Mouse (Mus musculus) CH12F3 (cell line): ENCODE measurements around the gene Hectd2.

Source experiments
- in situ Hi-C: fragments of 300-500 bp; cut with MboI; formaldehyde crosslinking; loops from 2 replicates; pipeline ENCODE4 v1.14.3; 2020; ENCODE audit warnings: low sequenced_read_pairs

The Hectd2 gene

GRCm38 (mm10) chr19:36560160-36560559 lies 5.7 kb downstream of the Hectd2 start:
- in situ Hi-C loops, result no loop called here

GRCm38 (mm10) chr19:36561171-36561570 lies 6.7 kb downstream of the Hectd2 start:
- in situ Hi-C loops, result no loop called here

DNA sequence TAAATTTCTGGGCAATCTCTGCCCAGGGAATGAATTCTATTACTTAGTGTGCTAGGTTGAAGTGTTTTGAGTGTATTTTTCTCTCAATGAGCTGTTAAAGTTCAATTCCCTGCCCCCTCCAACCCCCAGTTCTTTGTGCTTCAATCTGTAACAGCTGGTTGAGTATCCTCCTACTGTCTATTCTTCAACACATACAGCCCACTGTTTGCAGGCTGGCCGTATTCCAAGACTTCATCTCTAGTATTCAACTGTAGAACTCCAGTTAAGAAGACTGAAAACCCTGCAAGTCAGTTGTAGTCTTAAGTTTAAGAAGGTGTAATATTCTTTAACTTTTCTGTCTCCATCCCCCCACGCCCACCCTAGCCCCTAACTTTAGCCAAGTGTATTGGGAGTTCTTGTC lies 10.0 kb downstream of the Hectd2 start:
- in situ Hi-C loops, result no loop called here

GRCm38 (mm10) chr19:36573986-36574385 lies 19.5 kb downstream of the Hectd2 start:
- in situ Hi-C loops, result no loop called here

DNA sequence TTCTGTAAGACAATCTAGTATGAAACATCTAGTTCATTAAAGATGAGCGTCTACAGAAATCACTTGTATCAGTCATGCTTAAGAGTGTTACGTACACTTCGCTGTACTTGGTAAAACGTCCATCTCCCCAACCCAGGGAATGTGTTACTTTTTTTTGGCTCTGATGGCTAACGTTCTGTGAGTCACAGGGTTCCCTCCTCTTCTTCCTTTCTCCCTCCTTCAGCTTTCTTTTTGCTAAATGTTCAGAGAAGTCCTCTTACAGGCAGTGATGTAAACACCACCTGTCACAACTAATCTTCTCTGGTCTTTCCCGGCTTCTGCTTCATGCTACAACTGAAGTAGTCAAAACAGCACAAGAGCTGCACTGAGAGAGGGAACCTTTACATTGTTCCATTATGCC lies 20.7 kb downstream of the Hectd2 start:
- in situ Hi-C loops, result no loop called here

- in situ Hi-C loops, result no loop called here
Observed at GRCm38 (mm10) chr19:36580874-36581273, 26.4 kb downstream of the Hectd2 start.

- in situ Hi-C loops, result no loop called here
Observed at GRCm38 (mm10) chr19:36582116-36582515, 27.7 kb downstream of the Hectd2 start.

- in situ Hi-C loops, result no loop called here
Observed at GRCm38 (mm10) chr19:36585505-36585904, 31.1 kb downstream of the Hectd2 start.

DNA sequence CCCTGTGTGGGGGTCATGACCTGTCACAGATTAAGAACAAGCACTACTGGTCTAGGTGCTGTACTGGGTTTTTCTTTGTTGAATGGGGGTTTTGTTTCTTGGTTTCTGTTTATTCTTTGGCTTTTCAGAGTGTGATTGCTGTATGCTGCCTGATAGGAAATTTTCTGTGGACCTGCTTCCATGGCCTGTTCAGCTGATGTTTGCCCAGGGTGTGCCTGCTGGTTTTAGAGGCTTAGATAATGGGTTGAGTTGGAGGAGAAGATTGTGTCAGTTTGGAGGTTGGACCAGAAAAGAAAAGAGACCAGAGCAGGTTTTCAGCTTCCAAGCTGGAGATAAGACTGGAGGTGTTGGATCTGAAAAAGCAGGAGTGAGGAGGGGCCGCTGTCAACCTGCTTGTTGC lies 40.0 kb downstream of the Hectd2 start:
- in situ Hi-C loops, result no loop called here

GRCm38 (mm10) chr19:36601869-36602268 lies 47.4 kb downstream of the Hectd2 start:
- in situ Hi-C loops, result no loop called here

GRCm38 (mm10) chr19:36602535-36603312 lies 48.3 kb downstream of the Hectd2 start:
- in situ Hi-C loops, result no loop called here

DNA sequence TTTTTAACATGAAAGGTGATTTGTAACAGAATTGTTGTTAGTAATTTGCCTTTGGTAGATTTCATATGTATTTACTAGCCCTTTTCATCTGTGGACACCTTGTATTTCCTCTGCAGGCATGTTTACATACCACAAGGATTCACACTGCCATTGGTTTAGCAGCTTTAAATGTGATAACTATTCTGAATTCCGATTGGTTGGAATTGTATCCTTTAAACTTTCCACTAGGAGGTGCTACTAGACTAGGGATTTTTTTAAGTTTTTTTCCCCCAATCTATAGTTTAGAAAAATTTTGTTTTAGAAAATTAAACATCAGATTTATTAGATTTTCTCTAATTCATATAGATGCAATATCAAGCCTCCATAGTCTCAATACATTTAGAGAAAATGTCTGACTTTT lies 51.8 kb downstream of the Hectd2 start:
- in situ Hi-C loops, result no loop called here

GRCm38 (mm10) chr19:36609229-36609628 lies 54.8 kb downstream of the Hectd2 start:
- in situ Hi-C loops, result no loop called here

DNA sequence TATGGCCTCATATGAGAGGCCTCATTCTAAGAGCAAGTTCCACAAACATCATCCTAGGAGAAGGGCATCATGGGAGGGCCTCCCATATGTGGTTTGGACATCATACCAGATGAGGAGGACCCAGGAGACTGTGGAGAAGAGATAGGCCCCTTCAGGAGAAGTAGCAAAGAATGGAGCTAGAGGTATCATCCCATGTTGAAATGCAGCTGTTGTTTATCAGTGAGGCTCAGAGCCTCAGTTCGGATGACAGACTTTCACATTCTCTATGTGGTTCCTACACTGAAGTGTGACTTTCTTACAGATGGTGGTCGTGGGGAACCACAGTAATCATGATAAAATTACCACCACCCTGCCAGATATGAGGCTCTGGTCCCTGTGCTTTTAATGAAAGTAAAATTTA lies 55.9 kb downstream of the Hectd2 start:
- in situ Hi-C loops, result no loop called here

DNA sequence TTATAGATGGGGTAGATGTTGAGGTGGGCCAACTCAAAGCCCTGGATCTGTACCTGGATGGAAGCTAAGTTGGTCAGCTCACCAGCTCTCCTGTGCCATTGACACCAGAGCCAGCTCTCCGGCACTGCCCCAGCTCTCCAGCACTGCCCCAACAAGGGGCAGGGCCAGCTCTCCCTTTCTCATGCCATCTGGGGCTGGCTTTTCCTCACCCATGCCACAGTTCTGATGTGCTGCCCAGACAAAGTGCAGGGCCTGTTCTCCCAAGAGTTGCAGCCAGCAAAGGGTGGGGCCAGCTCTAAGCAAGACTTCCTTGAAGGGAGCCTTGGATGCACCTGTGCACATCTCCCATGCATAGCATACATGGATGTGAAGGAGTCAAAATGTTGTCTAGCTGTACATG lies 71.5 kb downstream of the Hectd2 start:
- in situ Hi-C loops, result no loop called here

GRCm38 (mm10) chr19:36626881-36627280 lies 72.4 kb downstream of the Hectd2 start:
- in situ Hi-C loops, result no loop called here

DNA sequence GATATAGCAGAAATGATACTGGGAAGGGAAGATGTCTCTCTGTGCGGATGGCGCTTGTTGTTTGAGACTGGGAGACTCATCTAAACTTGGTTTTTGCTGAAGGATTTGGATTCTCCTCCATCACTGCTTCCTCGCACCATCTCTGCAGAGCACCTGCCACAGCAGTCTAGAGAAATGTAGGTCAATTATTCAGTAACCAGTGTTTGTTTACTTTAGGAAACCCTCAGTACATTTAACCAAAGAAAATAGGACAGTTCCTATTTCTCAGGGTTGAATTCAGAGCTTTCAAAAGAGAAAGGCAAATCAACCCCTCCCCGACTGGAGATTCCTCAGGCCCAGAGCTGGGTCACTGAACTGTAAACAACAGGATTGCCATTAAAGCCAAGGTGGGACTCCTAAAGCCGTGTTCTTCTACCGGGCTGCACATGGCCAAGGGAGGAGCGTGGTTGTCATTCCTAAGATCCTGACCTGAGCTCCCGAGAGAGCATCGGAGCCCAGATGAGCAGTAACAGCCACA lies 75.0 kb downstream of the Hectd2 start:
- in situ Hi-C loops, result no loop called here

GRCm38 (mm10) chr19:36630361-36630760 lies 75.9 kb downstream of the Hectd2 start:
- in situ Hi-C loops, result no loop called here

DNA sequence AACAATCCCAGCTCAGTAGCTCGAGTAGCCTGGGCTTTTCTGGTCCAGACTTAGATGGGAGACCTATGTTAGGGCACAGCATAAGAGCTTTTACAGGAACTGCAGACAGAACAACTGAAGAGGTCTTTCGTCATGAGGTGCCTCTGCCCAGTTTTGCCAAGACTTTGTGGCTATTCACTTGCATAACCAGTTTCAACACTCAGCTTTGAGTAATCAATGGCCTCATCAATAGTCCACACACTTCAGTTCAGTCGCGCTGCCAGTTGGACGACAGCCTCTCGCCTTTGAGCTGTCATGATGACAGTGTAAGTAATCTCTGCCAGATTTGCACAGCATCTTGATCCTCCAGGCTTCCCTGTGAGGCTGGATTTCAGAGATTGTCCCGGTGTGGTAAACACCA lies 80.3 kb downstream of the Hectd2 start:
- in situ Hi-C loops, result no loop called here

DNA sequence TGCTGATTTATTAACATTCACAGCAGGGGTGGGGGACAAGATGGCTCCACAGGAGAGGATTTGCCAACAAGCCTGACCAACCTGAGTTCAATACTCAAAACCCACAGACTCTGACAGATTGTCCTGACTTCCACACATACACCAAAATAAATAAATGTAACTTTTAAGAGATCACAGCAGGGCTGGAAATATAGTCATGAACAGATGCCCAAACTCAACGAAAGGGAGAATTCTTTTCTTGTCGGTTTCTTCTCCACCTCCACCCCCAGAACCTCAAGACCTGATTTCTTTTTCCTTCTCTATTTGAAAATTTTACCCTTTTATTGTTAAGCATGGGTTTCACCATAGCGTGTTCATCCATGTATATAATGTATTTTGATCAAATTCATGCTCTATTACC lies 82.8 kb downstream of the Hectd2 start:
- in situ Hi-C loops, result no loop called here

DNA sequence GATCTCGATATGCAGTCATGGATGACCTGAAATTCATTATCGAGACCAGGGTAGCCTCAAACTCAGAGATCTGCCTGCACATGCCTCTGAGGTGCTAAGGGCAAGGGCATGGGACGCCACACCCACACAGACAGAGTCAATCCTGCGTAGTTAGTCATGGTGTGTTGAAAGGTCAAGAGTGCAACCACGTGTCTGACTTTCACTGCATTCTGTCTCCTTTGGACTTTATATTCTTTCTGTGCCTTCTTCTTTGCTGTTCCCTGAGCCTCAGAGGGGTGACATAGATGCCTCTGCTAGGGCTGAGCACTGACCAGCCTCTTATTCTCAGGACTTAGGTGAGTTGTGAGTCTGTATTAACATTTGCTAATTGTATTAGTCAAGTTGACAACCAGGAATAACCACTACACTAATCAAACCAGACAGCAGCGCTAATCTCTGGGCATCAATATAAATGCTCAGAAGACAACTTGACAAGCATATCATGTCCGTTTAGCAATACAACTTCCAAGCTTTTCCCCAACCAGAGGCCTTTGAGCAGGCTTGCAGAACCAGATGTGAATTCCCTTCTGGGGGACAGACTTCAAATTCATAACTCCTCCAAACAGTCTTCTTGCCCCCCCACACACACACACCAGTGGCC lies 83.6 kb downstream of the Hectd2 start:
- in situ Hi-C loops, result no loop called here

- in situ Hi-C loops, result no loop called here
Observed at GRCm38 (mm10) chr19:36639072-36639471, 84.6 kb downstream of the Hectd2 start.
